Mouse (Mus musculus) cerebellum, adult (tissue): ENCODE measurements around the gene Cpsf3.

Source experiments
- ATAC-seq: cut with Nextera tagmentation; 2 replicates; pipeline ENCODE4 v1.9.2; 2017; ENCODE audit warnings: mild to moderate bottlenecking, moderate library complexity, mixed read lengths; ENCODE audit not compliant: insufficient number of reproducible peaks, low FRiP score, low TSS enrichment

Cpsf3 gene

GRCm38 (mm10) chr12:21330961-21331576 lies 45.9 kb downstream of the Cpsf3 start:
- no peak for ATAC-seq

DNA sequence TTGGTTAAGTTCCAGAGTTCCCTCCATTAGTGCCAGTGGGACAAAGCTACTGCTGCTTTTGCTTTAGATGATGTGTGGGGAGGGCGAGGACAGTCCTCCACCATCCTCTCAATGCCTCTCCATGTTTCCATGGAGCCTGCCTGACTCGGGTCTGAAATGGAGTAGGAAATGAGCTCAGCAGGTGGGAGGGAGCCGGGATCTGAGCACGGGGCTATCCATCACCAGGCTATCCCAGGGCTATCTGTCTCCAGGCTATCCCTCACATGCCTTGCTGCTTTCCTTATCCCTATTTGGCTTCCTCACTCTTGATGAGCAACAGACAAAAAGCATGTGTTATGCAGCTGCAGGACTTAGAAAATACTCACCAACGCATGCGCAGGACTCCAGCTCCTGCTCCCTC lies 46.5 kb downstream of the Cpsf3 start:
- no peak for ATAC-seq

DNA sequence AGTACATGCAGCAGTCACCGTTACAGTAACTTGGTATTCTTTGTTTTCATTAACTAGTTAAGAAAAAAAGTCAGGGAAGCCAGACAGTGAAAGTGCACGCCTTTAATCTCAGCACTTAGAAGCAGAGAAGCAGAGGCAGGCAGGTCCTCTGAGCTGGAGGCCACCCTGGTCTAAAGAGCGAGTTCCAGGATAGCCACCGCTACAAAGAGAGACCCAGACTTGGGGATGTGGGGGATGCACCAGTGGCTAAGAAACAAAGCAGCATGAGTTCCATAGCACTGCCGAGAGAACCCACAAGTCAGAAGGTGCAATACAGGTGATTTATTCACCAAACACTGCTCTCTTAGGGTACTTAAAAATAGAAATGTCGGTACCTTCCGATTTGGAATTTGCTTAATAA lies 47.8 kb downstream of the Cpsf3 start:
- ATAC-seq, result no peak

- no peak for ATAC-seq
Measured at GRCm38 (mm10) chr12:21333766-21334165, 48.6 kb downstream of the Cpsf3 start.

- ATAC-seq, result no peak
Measured at GRCm38 (mm10) chr12:21335869-21336268, 50.7 kb downstream of the Cpsf3 start.

DNA sequence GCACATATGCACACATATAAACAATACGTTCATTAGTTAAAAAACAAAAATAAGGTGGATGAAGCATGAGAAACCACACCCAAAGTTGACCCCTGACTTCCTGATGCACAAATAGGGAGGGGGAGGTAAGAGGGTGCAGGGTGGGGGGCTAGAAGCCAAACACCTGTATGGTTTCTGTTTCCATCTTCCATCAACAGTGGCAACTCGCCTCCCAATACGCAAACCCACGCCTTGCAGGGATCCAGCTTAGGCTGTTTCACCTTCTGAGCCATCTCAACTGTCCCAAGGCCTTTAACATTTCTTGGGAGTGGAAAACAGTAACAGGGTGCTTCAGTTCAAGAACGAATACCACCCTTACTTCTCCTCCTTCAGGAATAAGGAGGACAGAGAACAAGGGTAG lies 52.0 kb downstream of the Cpsf3 start:
- ATAC-seq, result no peak

DNA sequence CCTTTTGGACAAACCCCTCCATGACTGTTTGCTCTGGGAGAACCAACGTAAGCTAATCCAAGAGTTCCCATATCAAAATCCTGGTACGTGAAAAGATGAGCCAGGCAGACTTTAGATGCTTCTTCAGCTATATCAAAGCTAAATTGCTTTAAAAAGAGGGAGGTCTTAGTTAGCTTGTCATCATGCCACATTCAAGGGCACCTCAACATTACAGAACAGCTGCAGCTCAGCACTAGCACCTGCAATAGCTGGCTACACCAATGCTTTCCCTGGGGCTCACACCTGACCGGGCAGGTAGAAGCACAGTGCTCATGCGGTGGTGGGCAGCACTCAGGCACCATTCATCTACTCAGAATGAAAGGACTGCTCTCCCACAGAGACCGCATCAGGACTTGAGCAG lies 55.5 kb downstream of the Cpsf3 start:
- ATAC-seq, result no peak

- no peak for ATAC-seq
Measured at GRCm38 (mm10) chr12:21346972-21347371, 61.8 kb downstream of the Cpsf3 start.

- no peak for ATAC-seq
Measured at GRCm38 (mm10) chr12:21350113-21350876, 65.1 kb downstream of the Cpsf3 start.

GRCm38 (mm10) chr12:21353681-21354080 lies 68.5 kb downstream of the Cpsf3 start:
- ATAC-seq, result no peak

GRCm38 (mm10) chr12:21362686-21363085 lies 77.5 kb downstream of the Cpsf3 start:
- no peak for ATAC-seq

- no peak for ATAC-seq
Measured at GRCm38 (mm10) chr12:21363195-21363594, 78.0 kb downstream of the Cpsf3 start.
